Mouse (Mus musculus) megakaryocyte, embryonic 14.5 days (primary cell): ENCODE measurements around the gene Eml6. TPM values are rescaled to one million over a fixed set of nuclear protein-coding genes. Genes with fewer than 3 reads are reported as not detected.
"Not testable (repeated sequence)": the region's sequence is repeated elsewhere in the genome, so short reads cannot be mapped to it uniquely, and the experiment has no call there.

ENCODE experiments used
- H3K27me3 ChIP-seq: replicated peaks from 2 replicates; pipeline ENCODE3; 2012; ENCODE audit warnings: inconsistent platforms
- H3K36me3 ChIP-seq: replicated peaks from 2 replicates; pipeline ENCODE3; 2012; ENCODE audit warnings: low read length, inconsistent platforms, mixed read lengths
- H3K4me1 ChIP-seq: 2 replicates; pipeline ENCODE4 v1.6.1; 2012; ENCODE audit warnings: inconsistent platforms
- H3K4me3 ChIP-seq: replicated peaks from 2 replicates; pipeline ENCODE3; 2012; ENCODE audit warnings: moderate library complexity, mild to moderate bottlenecking, inconsistent platforms
- H3K9me3 ChIP-seq: 2 replicates; pipeline ENCODE4 v1.6.1; 2012; ENCODE audit warnings: inconsistent platforms
- FLI1 ChIP-seq: IDR thresholded peaks from 2 replicates; pipeline ENCODE4 v1.6.1; 2012; ENCODE audit warnings: low read length, inconsistent platforms, mixed read lengths
- GATA1 ChIP-seq: IDR thresholded peaks from 3 replicates; pipeline ENCODE4 v1.6.1; 2012; ENCODE audit warnings: mixed read lengths, low read length, inconsistent platforms, borderline replicate concordance
- polyA plus RNA-seq: library from polyadenylated mRNA; stranded (reverse); fragments of >175 nt; gene quantifications from 2 replicates; pipeline ENCODE4 v1.2.3, GENCODE M21; 2012; ENCODE audit warnings: low replicate concordance; ENCODE audit not compliant: insufficient read depth

Gene Eml6
- polyA plus RNA-seq, 1 experiment = 0.67 TPM

DNA sequence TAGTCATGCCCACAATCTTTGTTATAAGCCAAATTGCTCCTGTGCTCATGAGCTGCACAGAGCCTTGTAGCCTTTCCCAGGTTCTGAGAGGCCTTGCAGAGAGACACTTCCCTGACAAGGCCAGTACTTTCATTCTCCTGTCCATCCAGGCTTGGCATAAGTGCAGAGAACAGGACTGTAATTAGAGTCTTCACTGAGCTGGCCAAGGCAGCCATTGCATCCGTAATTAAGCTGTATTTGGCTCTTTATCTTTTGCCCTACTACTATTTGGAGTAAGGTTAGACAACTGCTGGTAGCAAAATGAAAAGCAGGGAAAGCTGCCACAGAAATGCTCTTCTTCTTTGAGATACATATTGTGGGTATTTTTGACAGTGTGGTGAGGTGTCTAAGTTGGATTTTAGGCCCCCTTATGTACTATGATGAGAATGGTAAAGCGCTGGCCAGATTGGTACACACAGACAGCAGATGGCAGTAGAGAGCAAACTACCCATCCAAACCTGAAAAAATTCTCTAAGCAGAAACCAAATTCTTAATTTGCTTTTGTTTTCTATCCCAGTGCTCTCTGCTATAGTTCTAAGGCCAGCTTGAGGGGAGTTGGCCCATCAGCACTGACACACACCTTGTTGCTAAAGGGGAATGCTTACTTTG, 164.0 kb downstream of the Eml6 start:
- TF ChIP-seq GATA1 (no peak), FLI1 (no peak)
- peaks cover 15% of the 10 kb centered on the region; the same call in 1 of the 2 replicates for H3K4me1 ChIP-seq
- peak overlapping the region; percentile 73 for H3K4me3 ChIP-seq

DNA sequence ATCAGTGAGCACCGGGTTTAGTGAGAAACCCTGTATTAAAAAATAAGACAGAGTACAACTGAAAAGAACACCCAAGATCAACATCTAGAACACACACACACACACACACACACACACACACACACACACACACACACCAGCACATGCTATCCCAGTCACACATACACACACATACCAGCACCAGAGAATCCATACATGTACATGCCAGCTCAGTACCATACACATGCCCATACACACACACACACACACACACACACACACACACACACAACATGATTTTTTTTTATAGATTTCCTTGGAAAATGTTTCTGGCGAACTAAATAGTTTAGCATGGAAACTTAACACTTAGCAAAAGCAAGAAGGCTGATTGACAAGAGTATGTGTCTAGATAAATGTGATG, 164.8 kb downstream of the Eml6 start:
- H3K4me3 ChIP-seq = no peak overlapping the region
- TF ChIP-seq GATA1 = no peak
- no peak for TF ChIP-seq FLI1
- no peaks in the 10 kb centered on the region for H3K36me3 ChIP-seq
- H3K4me1 ChIP-seq = peaks cover 12% of the 10 kb centered on the region; the same call in 1 of the 2 replicates
- H3K27me3 ChIP-seq = no peaks in the 10 kb centered on the region
- no peaks in the 10 kb centered on the region for H3K9me3 ChIP-seq

More for the DNA sequence above, 164.0 kb downstream of the Eml6 start:
- Histone ChIP-seq H3K36me3 (no peaks in the 10 kb centered on the region), H3K9me3 (no peaks in the 10 kb centered on the region), H3K27me3 (no peaks in the 10 kb centered on the region)

DNA sequence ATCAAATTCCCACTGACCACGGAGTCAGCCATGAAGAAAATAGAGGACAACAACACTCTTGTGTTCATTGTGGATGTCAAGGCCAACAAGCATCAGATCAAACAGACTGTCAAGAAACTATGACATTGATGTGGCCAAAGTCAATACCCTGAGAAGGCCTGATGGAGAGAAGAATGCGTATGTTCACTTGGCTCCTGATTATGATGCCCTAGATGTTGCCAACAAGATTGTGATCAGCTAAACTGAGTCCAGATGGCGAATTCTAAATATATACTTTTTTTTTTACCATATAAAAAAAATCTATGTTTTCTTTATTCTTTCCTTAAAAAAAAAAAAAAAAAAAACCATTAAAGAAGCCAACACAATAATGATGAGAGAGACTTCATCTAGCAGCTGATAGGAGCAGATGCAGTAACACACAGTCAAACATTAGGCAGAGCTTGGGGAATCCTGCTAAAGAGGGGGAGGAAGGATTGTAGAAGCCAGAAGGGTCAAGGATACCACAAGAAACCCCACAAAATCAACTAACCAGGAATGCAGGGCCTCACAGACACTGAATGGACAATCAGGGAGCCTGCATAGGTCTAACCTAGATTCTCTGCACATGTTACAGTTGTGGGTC, 185.1 kb downstream of the Eml6 start:
- Histone ChIP-seq H3K27me3 (no peaks in the 10 kb centered on the region), H3K9me3 (no peaks in the 10 kb centered on the region), H3K36me3 (no peaks in the 10 kb centered on the region), H3K4me1 (peaks cover 19% of the 10 kb centered on the region), H3K4me3 (no peak overlapping the region)
- no peak for TF ChIP-seq FLI1
- TF ChIP-seq GATA1 = no peak

DNA sequence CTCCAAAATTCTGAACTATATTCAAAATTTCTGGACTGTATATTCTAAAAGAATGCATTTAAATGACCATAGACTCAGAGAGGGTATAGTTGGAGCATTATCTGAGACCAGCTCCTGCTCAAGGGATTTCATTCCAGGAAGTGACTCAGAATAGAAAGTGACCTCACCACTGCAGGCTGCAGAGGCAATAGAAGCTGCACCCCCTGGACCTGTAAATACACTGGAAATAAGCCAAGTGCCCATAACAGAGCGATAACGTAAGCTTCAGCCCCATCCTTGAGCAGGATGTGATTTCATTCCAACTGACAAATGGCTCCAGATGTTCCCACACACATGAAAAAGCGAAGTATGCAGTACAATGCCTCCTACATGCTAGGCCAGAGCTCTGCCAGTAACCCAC, 186.1 kb downstream of the Eml6 start:
- no peaks in the 10 kb centered on the region for H3K9me3 ChIP-seq
- peaks cover 23% of the 10 kb centered on the region for H3K4me1 ChIP-seq
- no peaks in the 10 kb centered on the region for H3K27me3 ChIP-seq
- peak overlapping the region; percentile 28 for H3K4me3 ChIP-seq
- TF ChIP-seq FLI1 = no peak
- TF ChIP-seq GATA1 = no peak
- no peaks in the 10 kb centered on the region for H3K36me3 ChIP-seq

- Histone ChIP-seq H3K27me3 (no peaks in the 10 kb centered on the region), H3K36me3 (no peaks in the 10 kb centered on the region), H3K4me1 (peaks cover 23% of the 10 kb centered on the region), H3K4me3 (no peak overlapping the region), H3K9me3 (no peaks in the 10 kb centered on the region)
- TF ChIP-seq GATA1 (no peak), FLI1 (no peak)
Observed at GRCm38 (mm10) chr11:29837066-29837465, 188.8 kb downstream of the Eml6 start.

DNA sequence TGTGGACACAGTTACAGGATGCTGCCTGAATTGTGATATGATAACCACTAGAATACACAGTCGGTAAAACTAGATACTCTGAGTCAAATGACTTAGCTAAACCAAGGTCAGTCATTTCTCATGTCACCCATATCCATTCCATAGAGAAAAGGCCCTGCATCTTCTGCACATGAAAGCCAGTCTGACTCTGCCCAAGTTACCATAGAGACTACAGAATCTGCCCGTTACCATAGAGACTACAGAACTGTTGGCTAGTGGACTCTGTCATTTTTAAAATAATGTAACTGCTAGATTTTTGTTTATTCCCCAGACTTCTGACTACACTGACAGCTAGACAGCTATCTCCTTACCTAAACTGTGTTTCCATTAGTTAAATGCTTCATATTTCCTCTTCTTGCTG, 198.1 kb downstream of the Eml6 start:
- H3K4me1 ChIP-seq = peaks cover 63% of the 10 kb centered on the region
- TF ChIP-seq GATA1 = no peak
- no peak for TF ChIP-seq FLI1

GRCm38 (mm10) chr11:29826001-29826400, 199.8 kb downstream of the Eml6 start:
- TF ChIP-seq FLI1 = no peak
- TF ChIP-seq GATA1 = no peak
- Histone ChIP-seq H3K9me3 (no peaks in the 10 kb centered on the region), H3K4me1 (peaks cover 68% of the 10 kb centered on the region), H3K36me3 (no peaks in the 10 kb centered on the region), H3K27me3 (peaks cover 2% of the 10 kb centered on the region), H3K4me3 (peak overlapping the region; percentile 23)

More for the DNA sequence above, 198.1 kb downstream of the Eml6 start:
- Histone ChIP-seq H3K36me3 (no peaks in the 10 kb centered on the region), H3K9me3 (no peaks in the 10 kb centered on the region), H3K27me3 (peaks cover 2% of the 10 kb centered on the region), H3K4me3 (no peak overlapping the region)

DNA sequence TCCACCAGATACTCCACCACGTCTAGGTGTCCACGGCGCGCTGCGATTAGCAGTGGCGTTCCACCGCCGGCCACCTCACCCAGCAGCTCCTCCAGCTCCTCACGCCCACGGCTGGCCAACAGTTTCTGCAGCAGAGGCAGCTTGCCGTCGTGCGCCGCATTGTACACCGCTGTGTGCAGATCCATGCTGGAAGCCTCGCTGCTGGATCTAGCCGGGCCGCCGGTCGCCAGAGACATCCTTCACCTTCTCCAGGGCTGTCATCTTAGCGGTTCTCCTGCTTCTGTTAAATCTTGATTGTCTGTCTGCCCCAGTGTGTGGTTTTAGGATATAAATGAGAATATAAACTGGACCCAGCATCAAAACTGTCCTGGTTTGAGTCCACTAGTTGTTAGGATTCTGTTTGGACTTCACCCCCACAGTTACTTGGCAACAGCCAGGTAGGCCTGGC, 200.5 kb downstream of the Eml6 start, which contains the start of gene 4931440F15Rik:
Gene 4931440F15Rik, minus strand, starts transcription at position 398 of the 448 bp plus-strand sequence.
- not testable (repeated sequence) for H3K9me3 ChIP-seq, H3K36me3 ChIP-seq
- peak within 1 kb of the TSS; percentile 86 for H3K4me3 ChIP-seq

DNA sequence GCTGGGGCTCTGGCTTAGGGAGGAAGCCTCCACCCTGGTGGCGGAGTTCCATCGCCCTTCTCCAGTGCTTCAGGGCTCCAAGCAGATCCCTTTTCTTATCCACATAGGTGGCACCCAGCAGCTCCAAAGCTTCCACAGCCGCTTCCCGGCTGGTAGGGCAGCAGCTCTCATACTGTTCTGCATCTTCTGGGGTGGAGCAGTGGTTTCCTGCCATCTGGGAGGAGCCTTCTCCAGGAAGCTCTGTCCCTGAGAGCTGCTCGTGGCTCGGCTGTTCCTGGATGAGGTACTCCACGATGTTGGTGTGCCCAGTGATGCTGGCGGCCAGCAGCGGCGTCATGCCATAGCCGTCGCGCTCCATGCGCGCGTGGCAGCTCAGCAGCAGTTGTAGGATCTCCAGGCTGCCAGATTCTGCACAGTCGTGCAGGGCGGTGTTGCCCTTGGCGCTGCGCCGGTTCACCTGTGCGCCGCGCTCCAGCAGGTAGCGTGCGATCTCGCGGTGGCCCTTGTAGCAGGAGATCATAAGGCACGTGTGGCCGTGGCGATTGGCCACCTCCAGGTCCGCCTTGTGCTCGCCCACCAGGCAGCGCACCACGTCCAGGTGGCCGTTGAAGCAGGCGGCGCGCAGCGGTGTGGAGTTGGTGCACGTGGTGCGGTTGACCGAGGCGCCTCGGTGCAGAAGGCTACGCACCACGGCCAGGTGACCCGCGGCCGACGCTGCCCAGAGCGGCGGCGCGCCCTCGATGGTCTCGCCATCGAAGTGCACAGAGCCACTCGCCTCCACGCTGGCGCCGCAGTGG, 201.2 kb downstream of the Eml6 start:
- H3K27me3 ChIP-seq, H3K36me3 ChIP-seq, H3K9me3 ChIP-seq: not testable (repeated sequence)
- H3K4me1 ChIP-seq = peaks cover 68% of the 10 kb centered on the region
- H3K4me3 ChIP-seq = peak overlapping the region; percentile 86

More for the DNA sequence above, 200.5 kb downstream of the Eml6 start, which contains the start of gene 4931440F15Rik:
- not testable (repeated sequence) for H3K27me3 ChIP-seq
- H3K4me1 ChIP-seq = peaks cover 68% of the 10 kb centered on the region

DNA sequence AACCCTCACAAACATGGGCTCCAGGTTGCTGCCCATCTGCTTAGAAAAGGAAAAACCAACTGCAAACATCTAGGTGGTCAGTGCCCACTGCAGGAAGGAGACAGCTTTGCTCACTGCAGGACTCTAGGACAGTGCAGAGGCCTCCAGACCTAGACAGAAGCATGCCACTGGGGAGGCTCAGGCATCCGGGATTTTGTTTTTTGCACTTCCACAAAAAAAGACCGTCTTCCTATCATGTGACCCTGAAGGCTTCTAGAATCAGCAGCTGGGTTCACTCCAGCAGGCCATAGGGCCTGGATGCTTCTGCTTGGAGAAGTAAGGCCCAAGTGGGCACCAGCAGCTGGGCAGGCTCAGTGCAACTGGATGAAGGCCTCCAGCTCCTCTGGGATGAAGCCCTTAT, 202.7 kb downstream of the Eml6 start:
- H3K4me1 ChIP-seq = peaks cover 59% of the 10 kb centered on the region
- H3K36me3 ChIP-seq = no peaks in the 10 kb centered on the region
- H3K9me3 ChIP-seq = no peaks in the 10 kb centered on the region
- peaks cover 2% of the 10 kb centered on the region for H3K27me3 ChIP-seq
- TF ChIP-seq GATA1 = no peak
- no peak for TF ChIP-seq FLI1
- H3K4me3 ChIP-seq = no peak overlapping the region
